15 mouse cellular contexts compared by ENCODE assay signal in genomic region chr15:102623121-102623520, GRCm38 (mm10). TPM values are rescaled to one million over a fixed set of nuclear protein-coding genes. Genes with fewer than 3 reads are reported as not detected.
DNase-seq lines count a peak whose midpoint lies in the region; ATAC-seq and TF ChIP-seq lines count a peak whose summit lies in the region.
"Had no signal": no experiment of that assay in that cellular context is flagged by ENCODE, and none has a peak within 500 bp of the region (broad histone marks: within the 10 kb centered on the region; RNA-seq: fewer than 3 reads in every experiment).

No protein-coding gene starts in this region.

- no peak for TF ChIP-seq POLR2A in heart, adult 2 months (IDR thresholded peaks at IDR 0.05; ENCODE audit: insufficient read depth, low read depth, low read length)

- H3K79me2 ChIP-seq in heart, adult 2 months (replicated peaks; ENCODE audit: control insufficient read depth, insufficient read depth, low read length), result peaks cover 12% of the 10 kb centered on the region

- H3K9ac ChIP-seq in heart, embryonic 15.5 days, result no peak overlapping the region
- no peak overlapping the region for H3K9ac ChIP-seq in heart, adult 2 months (ENCODE audit: low read depth, low read length)
- H3K9ac ChIP-seq in lung, postnatal 0 days (replicated peaks; ENCODE audit: low read depth), result no peak overlapping the region
- H3K9ac ChIP-seq in hindbrain, embryonic 16.5 days (ENCODE audit: low read depth, low read length), result no peak overlapping the region
- no peak overlapping the region for H3K9ac ChIP-seq in stomach, embryonic 15.5 days

- H3K9me3 ChIP-seq in heart, embryonic 15.5 days (replicated peaks), result no peaks in the 10 kb centered on the region
- no peaks in the 10 kb centered on the region for H3K9me3 ChIP-seq in lung, postnatal 0 days (ENCODE audit: low read length)
- H3K9me3 ChIP-seq in hindbrain, embryonic 16.5 days (ENCODE audit: control insufficient read depth, low read length), result no peaks in the 10 kb centered on the region
- no peaks in the 10 kb centered on the region for H3K9me3 ChIP-seq in stomach, embryonic 15.5 days

- no peak for TF ChIP-seq EP300 in heart, adult 2 months (IDR thresholded peaks at IDR 0.05; ENCODE audit: insufficient read depth, low read depth, low read length)
- no peak for TF ChIP-seq EP300 in lung, postnatal 0 days (IDR thresholded peaks at IDR 0.05)

- peak overlapping the region; percentile 26 for H3K4me3 ChIP-seq in heart, embryonic 15.5 days
- no peak overlapping the region for H3K4me3 ChIP-seq in heart, adult 2 months
- H3K4me3 ChIP-seq in lung, postnatal 0 days (ENCODE audit: low read depth, low read length), result no peak overlapping the region
- H3K4me3 ChIP-seq in hindbrain, embryonic 16.5 days (ENCODE audit: low read length), result no peak overlapping the region
- no peak overlapping the region; the same call in 1 of the 2 replicates for H3K4me3 ChIP-seq in stomach, embryonic 15.5 days (replicated peaks)

- no peaks in the 10 kb centered on the region for H3K27me3 ChIP-seq in heart, embryonic 15.5 days
- H3K27me3 ChIP-seq in heart, adult 2 months (ENCODE audit: control insufficient read depth, insufficient read depth, low read length), result no peaks in the 10 kb centered on the region
- no peaks in the 10 kb centered on the region for H3K27me3 ChIP-seq in lung, postnatal 0 days (replicated peaks; ENCODE audit: insufficient read depth, low read length)
- H3K27me3 ChIP-seq in hindbrain, embryonic 16.5 days (replicated peaks; ENCODE audit: control insufficient read depth, insufficient read depth, low read length), result no peaks in the 10 kb centered on the region
- no peaks in the 10 kb centered on the region for H3K27me3 ChIP-seq in stomach, embryonic 15.5 days (replicated peaks)

- no peak for TF ChIP-seq CTCF in heart, adult 2 months (IDR thresholded peaks at IDR 0.05)
- TF ChIP-seq CTCF in lung, postnatal 0 days (IDR thresholded peaks at IDR 0.05), result no peak

- no peak overlapping the region for H3K27ac ChIP-seq in heart, embryonic 15.5 days
- H3K27ac ChIP-seq in heart, adult 2 months, result no peak overlapping the region
- peak overlapping the region; percentile 39; the same call in 1 of the 2 replicates for H3K27ac ChIP-seq in lung, postnatal 0 days (ENCODE audit: low read length)
- H3K27ac ChIP-seq in hindbrain, embryonic 16.5 days (ENCODE audit: low read depth, low read length), result no peak overlapping the region
- H3K27ac ChIP-seq in stomach, embryonic 15.5 days, result no peak overlapping the region

- peaks cover 24% of the 10 kb centered on the region for H3K4me1 ChIP-seq in heart, embryonic 15.5 days (replicated peaks)
- peaks cover 8% of the 10 kb centered on the region for H3K4me1 ChIP-seq in heart, adult 2 months (ENCODE audit: control insufficient read depth, insufficient read depth, low read length)
- peaks cover 8% of the 10 kb centered on the region; the same call in 1 of the 2 replicates for H3K4me1 ChIP-seq in lung, postnatal 0 days (ENCODE audit: insufficient read depth, low read depth, low read length)
- H3K4me1 ChIP-seq in hindbrain, embryonic 16.5 days (ENCODE audit: control insufficient read depth, insufficient read depth, low read depth, low read length), result peaks cover 14% of the 10 kb centered on the region
- peaks cover 13% of the 10 kb centered on the region; the same call in 1 of the 2 replicates for H3K4me1 ChIP-seq in stomach, embryonic 15.5 days

- ATAC-seq in heart, embryonic 15.5 days (replicated peaks; ENCODE audit: insufficient number of reproducible peaks, insufficient read depth, low FRiP score, low read depth), result no peak
- ATAC-seq in lung, postnatal 0 days, result no peak
- no peak for ATAC-seq in hindbrain, embryonic 16.5 days
- ATAC-seq in stomach, embryonic 15.5 days (ENCODE audit: insufficient read depth, low FRiP score, low read depth), result no peak

- WGBS in heart, embryonic 15.5 days, result 84% methylated on average over 3 of the region's 3 CpGs
- WGBS in heart, adult 2 months, result 68% methylated on average over 3 of the region's 3 CpGs
- WGBS in lung, postnatal 0 days, result 57% methylated on average over 3 of the region's 3 CpGs
- WGBS in hindbrain, embryonic 16.5 days, result 86% methylated on average over 3 of the region's 3 CpGs
- 85% methylated on average over 3 of the region's 3 CpGs for WGBS in stomach, embryonic 15.5 days

- no peaks in the 10 kb centered on the region for H3K36me3 ChIP-seq in heart, embryonic 15.5 days
- H3K36me3 ChIP-seq in heart, adult 2 months (ENCODE audit: control insufficient read depth, insufficient read depth, low read length), result peaks cover 20% of the 10 kb centered on the region
- no peaks in the 10 kb centered on the region for H3K36me3 ChIP-seq in lung, postnatal 0 days (ENCODE audit: insufficient read depth, low read length)
- no peaks in the 10 kb centered on the region for H3K36me3 ChIP-seq in hindbrain, embryonic 16.5 days (ENCODE audit: control insufficient read depth, insufficient read depth, low read length)
- no peaks in the 10 kb centered on the region for H3K36me3 ChIP-seq in stomach, embryonic 15.5 days

- no peak for DNase-seq in heart, adult 2 months
- DNase-seq in lung, postnatal 0 days (ENCODE audit: low spot score), result peak; percentile 61
- no peak for DNase-seq in lung, postnatal 4 days
- no peak for DNase-seq in left cerebral cortex, postnatal 36 days (ENCODE audit: low spot score in 2 of 2)
- no peak for DNase-seq in urinary bladder, postnatal 4 days (ENCODE audit: low spot score in 2 of 2)
- DNase-seq: adrenal gland, adult 2 months; cerebellum, adult 9-10 months; right cerebral cortex, adult 18-20 months; thymus, adult 2 months had no signal

- intact Hi-C loops in heart, adult 2 months (cut with DNase I), result loop anchor here (5.0 kb wide), 1 partner anchor 76 kb away; no protein-coding TSS in a partner anchor
- intact Hi-C loops in left cerebral cortex, postnatal 36 days (cut with DNase I), result no loop called here

- H3K4me2 ChIP-seq in heart, embryonic 15.5 days, result peak overlapping the region; percentile 84
- peak overlapping the region; percentile 51 for H3K4me2 ChIP-seq in lung, postnatal 0 days (replicated peaks; ENCODE audit: low read depth, low read length)
- H3K4me2 ChIP-seq in hindbrain, embryonic 16.5 days (ENCODE audit: low read length), result peak overlapping the region; percentile 39
- peak overlapping the region; percentile 40; the same call in 1 of the 2 replicates for H3K4me2 ChIP-seq in stomach, embryonic 15.5 days

RNA-seq across cellular contexts. Expression of gene Gm28047, which starts 1.7 kb away (rescaled TPM):
- 0.24 TPM in 1 of 2 replicates, not detected in the other for polyA plus RNA-seq in heart, embryonic 15.5 days (2015; fragmentation: Nextera tagmentation; extraction: Ambion mirVana)
- total RNA-seq in heart, adult 2 months (2021), result 1 to 10 TPM in 1 of 2 experiments, under 1 TPM in 1; 0.36 to 1.3 TPM
- polyA plus RNA-seq in heart, adult 2 months (2012; rRNA removed), result not detected in 2 replicates
- polyA plus RNA-seq in lung, postnatal 0 days (2015; fragmentation: Nextera tagmentation; extraction: Ambion mirVana), result not detected in 2 replicates
- not detected in 2 replicates for polyA plus RNA-seq in hindbrain, embryonic 16.5 days (2015; fragmentation: Nextera tagmentation; extraction: Ambion mirVana)
- polyA plus RNA-seq in stomach, embryonic 15.5 days (2015; fragmentation: Nextera tagmentation; extraction: Ambion mirVana), result 0.28 TPM in 1 of 2 replicates, not detected in the other
- total RNA-seq in left cerebral cortex, postnatal 36 days (2021), result not detected
- total RNA-seq: left cerebral cortex, adult 18-20 months; midbrain, postnatal 0 days had no signal
- polyA plus RNA-seq: adrenal gland, adult 2 months; frontal cortex, adult 2 months; midbrain, postnatal 0 days; thymus, adult 2 months had no signal

RNA-seq across cellular contexts. Expression of gene Atf7, which starts 2.1 kb away (rescaled TPM):
- polyA plus RNA-seq in heart, embryonic 15.5 days (2015; fragmentation: Nextera tagmentation; extraction: Ambion mirVana), result 26.7 and 32.7 TPM in 2 replicates
- total RNA-seq in heart, adult 2 months (2021), result 10 to 100 TPM; 49.9 TPM
- 77.6 and 122 TPM in 2 replicates for polyA plus RNA-seq in heart, adult 2 months (2012; rRNA removed)
- 37.4 and 42.8 TPM in 2 replicates for polyA plus RNA-seq in lung, postnatal 0 days (2015; fragmentation: Nextera tagmentation; extraction: Ambion mirVana)
- 16.5 and 20.6 TPM in 2 replicates for polyA plus RNA-seq in hindbrain, embryonic 16.5 days (2015; fragmentation: Nextera tagmentation; extraction: Ambion mirVana)
- 35.2 and 36.5 TPM in 2 replicates for polyA plus RNA-seq in stomach, embryonic 15.5 days (2015; fragmentation: Nextera tagmentation; extraction: Ambion mirVana)
- 10 to 100 TPM; 27.1 to 43.0 TPM for total RNA-seq in left cerebral cortex, postnatal 36 days (2021)

RNA-seq across cellular contexts. Expression of gene Atp5g2, which starts 49.0 kb away (rescaled TPM):
- polyA plus RNA-seq in heart, embryonic 15.5 days (2015; fragmentation: Nextera tagmentation; extraction: Ambion mirVana), result 58.1 and 78.1 TPM in 2 replicates
- 10 to 100 TPM; 30.6 to 33.5 TPM for total RNA-seq in heart, adult 2 months (2021)
- 417 and 578 TPM in 2 replicates for polyA plus RNA-seq in heart, adult 2 months (2012; rRNA removed)
- 48.6 and 49.8 TPM in 2 replicates for polyA plus RNA-seq in lung, postnatal 0 days (2015; fragmentation: Nextera tagmentation; extraction: Ambion mirVana)
- 41.0 and 50.2 TPM in 2 replicates for polyA plus RNA-seq in hindbrain, embryonic 16.5 days (2015; fragmentation: Nextera tagmentation; extraction: Ambion mirVana)
- 57.1 and 63.3 TPM in 2 replicates for polyA plus RNA-seq in stomach, embryonic 15.5 days (2015; fragmentation: Nextera tagmentation; extraction: Ambion mirVana)
- total RNA-seq in left cerebral cortex, postnatal 36 days (2021), result 10 to 100 TPM in 1 of 2 experiments, 1 to 10 TPM in 1; 8.8 to 11.0 TPM
